Mouse (Mus musculus) liver, postnatal 0 days (tissue): ENCODE data around the gene Gm6525.

ENCODE experiments used
- CTCF ChIP-seq: sonication (generic); IDR thresholded peaks from 2 replicates; pipeline ENCODE4 v1.5.1; 2016; ENCODE audit warnings: antibody characterized with exemption, low read depth
- EP300 ChIP-seq: IDR thresholded peaks from 2 replicates; pipeline ENCODE4 v1.6.1; 2016; ENCODE audit warnings: antibody characterized with exemption, low read depth, mild to moderate bottlenecking

DNA sequence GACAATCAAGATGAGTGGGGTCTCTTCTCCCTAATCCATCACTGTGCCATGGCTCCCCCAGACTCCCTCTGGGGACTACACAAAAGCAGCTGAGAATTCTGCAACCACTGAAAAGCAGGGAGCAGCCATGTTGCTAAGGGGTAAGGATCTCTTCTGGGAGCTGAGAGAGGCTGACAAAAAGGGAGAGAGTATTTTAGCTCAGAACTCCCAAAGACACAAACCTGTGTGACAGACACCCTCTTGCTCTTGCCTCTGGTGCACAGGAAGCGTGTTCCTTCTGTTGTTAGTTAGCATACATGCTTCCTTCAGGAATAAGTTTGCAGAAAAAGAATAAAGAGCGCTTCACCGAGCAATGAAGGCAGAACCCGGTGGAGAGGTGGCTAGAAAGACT is 44.1 kb downstream of the Gm6525 start:
- no peak for TF ChIP-seq CTCF
- no peak for TF ChIP-seq EP300
